29 mouse cellular contexts compared by ENCODE assay signal in the genomic region with DNA sequence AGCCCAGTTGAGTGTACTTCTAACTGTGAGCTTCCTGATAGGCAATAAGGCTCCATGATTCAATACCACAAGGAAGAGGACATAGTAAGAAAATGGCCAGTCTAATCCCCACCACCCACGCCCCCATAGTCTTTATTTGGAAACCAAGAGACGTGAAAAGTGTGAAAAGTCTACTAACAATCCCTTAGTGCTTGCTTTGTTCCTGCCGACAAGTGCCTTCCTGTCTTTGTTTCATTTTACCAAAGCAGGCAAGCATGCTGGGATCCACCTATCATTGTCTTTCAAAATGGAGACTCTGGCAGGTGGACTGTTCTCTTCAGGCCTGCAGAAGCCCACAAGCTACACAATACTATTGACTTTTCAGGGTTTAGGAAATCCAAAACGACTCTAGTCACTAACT.
"Had no signal": no experiment of that assay in that cellular context is flagged by ENCODE, and none has a peak within 500 bp of the region (broad histone marks: within the 10 kb centered on the region; RNA-seq: fewer than 3 reads in every experiment).

No protein-coding gene starts in this region.

- ATAC-seq: hindbrain, embryonic 16.5 days; inflammation-experienced regulatory T-cells, adult 6 months; intestine, embryonic 15.5 days; intestine, postnatal 0 days; liver, postnatal 0 days had no signal

- H3K36me3 ChIP-seq: hindbrain, embryonic 10.5 days; hindbrain, embryonic 12.5 days; intestine, embryonic 15.5 days; kidney, embryonic 15.5 days; limb, embryonic 10.5 days had no signal

- H3K4me2 ChIP-seq: heart, embryonic 12.5 days; hindbrain, embryonic 12.5 days; hindbrain, embryonic 14.5 days; intestine, embryonic 15.5 days; kidney, embryonic 15.5 days; limb, embryonic 12.5 days; liver, embryonic 11.5 days; liver, embryonic 13.5 days; liver, embryonic 15.5 days had no signal

- H3K4me1 ChIP-seq: intestine, embryonic 15.5 days; liver, embryonic 15.5 days had no signal

- DNase-seq: gastrocnemius, postnatal 14 days; gastrocnemius, postnatal 36 days; heart, adult 2 months; heart, postnatal 10 days; heart, postnatal 4 days; kidney, adult 18-20 months; kidney, adult 9 months; kidney, postnatal 14 days; kidney, postnatal 36 days; layer of hippocampus, adult 9-11 months; layer of hippocampus, postnatal 36 days; liver; liver, embryonic 13.5 days; liver, postnatal 0 days had no signal

- H3K9me3 ChIP-seq: heart, embryonic 10.5 days; heart, embryonic 12.5 days; hindbrain, embryonic 10.5 days; hindbrain, embryonic 12.5 days; intestine, embryonic 15.5 days; kidney, embryonic 15.5 days; limb, embryonic 10.5 days; limb, embryonic 12.5 days; liver, embryonic 13.5 days; liver, embryonic 15.5 days had no signal

- H3K4me3 ChIP-seq: heart, adult 2 months; heart, embryonic 10.5 days; heart, embryonic 12.5 days; hindbrain, embryonic 10.5 days; hindbrain, embryonic 12.5 days; intestine, embryonic 15.5 days; kidney, embryonic 15.5 days; limb, embryonic 10.5 days; limb, embryonic 12.5 days; liver, embryonic 13.5 days; liver, embryonic 15.5 days had no signal

- H3K9ac ChIP-seq: heart, embryonic 12.5 days; hindbrain, embryonic 12.5 days; hindbrain, embryonic 14.5 days; intestine, embryonic 15.5 days; kidney, embryonic 15.5 days; limb, embryonic 12.5 days; liver, embryonic 13.5 days; liver, embryonic 15.5 days; liver, postnatal 0 days had no signal

- H3K27me3 ChIP-seq: heart, embryonic 12.5 days; hindbrain, embryonic 12.5 days; intestine, embryonic 15.5 days; kidney, embryonic 15.5 days; limb, embryonic 12.5 days; liver, embryonic 13.5 days; liver, embryonic 15.5 days had no signal

- H3K27ac ChIP-seq: heart, adult 2 months; heart, embryonic 10.5 days; hindbrain, embryonic 10.5 days; hindbrain, embryonic 12.5 days; hindbrain, embryonic 14.5 days; intestine, embryonic 15.5 days; kidney, embryonic 15.5 days; kidney, postnatal 0 days; limb, embryonic 10.5 days; limb, embryonic 12.5 days; liver, embryonic 13.5 days; liver, embryonic 15.5 days had no signal
